Mouse (Mus musculus): ENCODE measurements around the gene Mpv17.

Mpv17 gene

GRCm38 (mm10) chr5:31110781-31111180 is 43.3 kb downstream of the Mpv17 start:
- in situ Hi-C loops (cut with MboI; ENCODE audit: low sequenced_read_pairs) = no loop called here

GRCm38 (mm10) chr5:31108000-31108490 is 46.0 kb downstream of the Mpv17 start, which contains the start of gene Slc30a3:
TSS of gene Slc30a3 (minus strand) at chr5:31108237.
- in situ Hi-C loops (cut with MboI; ENCODE audit: low sequenced_read_pairs) = no loop called here

DNA sequence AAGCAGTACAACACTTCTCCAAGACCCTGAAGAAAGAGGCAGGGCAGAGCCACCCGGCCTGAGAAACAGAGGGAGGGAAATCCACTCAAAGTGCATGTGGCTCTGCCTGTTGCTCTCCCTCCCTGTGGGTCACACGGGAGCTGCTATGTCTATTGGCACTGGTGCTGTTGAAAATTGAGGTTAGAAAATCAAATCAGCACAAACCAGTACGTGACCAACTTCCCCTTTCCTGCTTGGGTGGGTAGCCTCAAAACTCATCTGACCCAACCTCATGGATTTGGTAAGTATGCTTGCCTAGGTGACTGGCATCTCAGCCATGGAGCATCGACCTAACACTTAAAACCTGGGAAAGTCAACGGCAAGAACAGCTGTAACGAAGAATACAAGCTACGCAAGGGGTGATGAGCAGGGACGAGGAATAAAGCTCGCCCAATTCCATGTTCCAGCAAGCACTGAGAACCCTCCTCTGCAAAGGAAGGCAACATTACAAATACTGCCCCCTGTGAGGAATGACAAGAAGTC is 48.2 kb downstream of the Mpv17 start, which contains the start of gene Dnajc5g:
Gene Dnajc5g, plus strand, starts transcription at position 472 of the 522 bp plus-strand sequence.
- in situ Hi-C loops (cut with MboI; ENCODE audit: low sequenced_read_pairs) = no loop called here

GRCm38 (mm10) chr5:31095711-31096480 is 58.2 kb downstream of the Mpv17 start:
- in situ Hi-C loops (cut with MboI; ENCODE audit: low sequenced_read_pairs) = no loop called here

GRCm38 (mm10) chr5:31094799-31095691 is 59.0 kb downstream of the Mpv17 start:
- in situ Hi-C loops (cut with MboI; ENCODE audit: low sequenced_read_pairs) = no loop called here

- in situ Hi-C loops (cut with MboI; ENCODE audit: low sequenced_read_pairs) = no loop called here
Observed at GRCm38 (mm10) chr5:31094100-31094798, 59.8 kb downstream of the Mpv17 start.

DNA sequence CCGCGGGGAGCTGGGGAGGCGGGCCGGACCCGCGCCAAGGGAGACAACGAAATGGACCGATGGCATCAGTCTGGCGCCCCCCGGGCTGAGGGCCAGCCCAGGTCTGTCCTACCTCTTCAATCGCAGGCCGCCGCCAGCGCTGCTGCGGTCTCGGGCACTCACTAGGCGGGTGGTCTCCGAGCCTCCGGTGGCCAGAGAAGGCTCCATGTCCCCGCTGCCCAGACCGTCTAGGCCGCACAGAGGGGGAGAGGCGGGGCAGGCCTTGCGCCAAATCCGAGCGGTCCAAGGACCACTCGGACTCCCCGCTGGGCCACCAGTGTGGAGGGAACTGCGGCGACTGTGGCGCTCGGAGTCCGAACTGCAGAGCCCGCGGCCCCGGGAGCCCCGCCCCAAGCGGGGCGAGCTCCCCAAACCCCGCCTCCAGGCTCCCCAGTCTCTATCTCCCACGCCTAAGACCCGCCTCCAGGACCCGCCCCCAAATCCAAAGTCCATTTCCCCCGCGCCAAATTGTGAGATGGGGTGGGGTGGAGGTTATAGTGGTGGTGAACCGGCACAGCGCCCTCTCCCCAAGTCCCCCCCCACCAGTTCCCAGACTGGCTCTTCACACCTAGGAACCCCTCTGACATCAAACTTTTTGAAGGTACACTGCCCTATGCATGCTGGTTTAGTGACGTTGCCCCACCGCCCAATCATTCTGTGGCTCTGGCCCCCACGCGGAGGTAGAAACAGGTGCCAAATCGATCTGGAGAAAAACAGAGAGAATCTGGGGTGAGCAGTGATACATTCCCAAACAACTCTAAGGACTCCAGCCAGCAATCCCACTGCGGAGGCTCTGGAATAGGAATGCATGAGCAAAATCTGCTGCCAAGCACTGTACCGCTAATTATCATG is 60.7 kb downstream of the Mpv17 start:
- in situ Hi-C loops (cut with MboI; ENCODE audit: low sequenced_read_pairs) = no loop called here

- in situ Hi-C loops (cut with MboI; ENCODE audit: low sequenced_read_pairs) = no loop called here
Observed at GRCm38 (mm10) chr5:31092231-31092975, 61.6 kb downstream of the Mpv17 start.

All from CH12F3 (cell line).